Mouse (Mus musculus) R1 (cell line): Measurements from ENCODE around the gene Gm37240.
A peak's percentile ranks its signal among the peaks of the same experiment; 100 is the strongest.

Experiments
- DNase-seq: peaks from one replicate; pipeline ENCODE4 v3.0.0-alpha.2; 2018; ENCODE audit warnings: low read depth, low spot score

Gene Gm37240

GRCm38 (mm10) chr3:84775577-84775976 lies 1111.7 kb downstream of the Gm37240 start:
- DNase-seq: no peak

GRCm38 (mm10) chr3:84775067-84775423 lies 1112.3 kb downstream of the Gm37240 start:
- DNase-seq: no peak

- no peak for DNase-seq
Observed at GRCm38 (mm10) chr3:84774246-84775066, 1112.9 kb downstream of the Gm37240 start.

- no peak for DNase-seq
Observed at GRCm38 (mm10) chr3:84771980-84772379, 1115.3 kb downstream of the Gm37240 start.

GRCm38 (mm10) chr3:84770518-84770917 lies 1116.8 kb downstream of the Gm37240 start:
- DNase-seq: no peak

GRCm38 (mm10) chr3:84769411-84769810 lies 1117.9 kb downstream of the Gm37240 start:
- DNase-seq: peak; percentile 45

GRCm38 (mm10) chr3:84768940-84769339 lies 1118.4 kb downstream of the Gm37240 start:
- DNase-seq: no peak

- no peak for DNase-seq
Observed at GRCm38 (mm10) chr3:84753816-84754215, 1133.5 kb downstream of the Gm37240 start.

- no peak for DNase-seq
Observed at GRCm38 (mm10) chr3:84749222-84749621, 1138.1 kb downstream of the Gm37240 start.

GRCm38 (mm10) chr3:84748139-84748538 lies 1139.2 kb downstream of the Gm37240 start:
- no peak for DNase-seq

- peak; percentile 24 for DNase-seq
Observed at GRCm38 (mm10) chr3:84745537-84746189, 1141.7 kb downstream of the Gm37240 start.

- DNase-seq: no peak
Observed at GRCm38 (mm10) chr3:84744707-84745106, 1142.6 kb downstream of the Gm37240 start.

- DNase-seq: no peak
Observed at GRCm38 (mm10) chr3:84740050-84740596, 1147.2 kb downstream of the Gm37240 start.

GRCm38 (mm10) chr3:84737137-84737536 lies 1150.2 kb downstream of the Gm37240 start:
- DNase-seq: no peak

GRCm38 (mm10) chr3:84735716-84736115 lies 1151.6 kb downstream of the Gm37240 start:
- peak; percentile 32 for DNase-seq

- no peak for DNase-seq
Observed at GRCm38 (mm10) chr3:84732516-84732915, 1154.8 kb downstream of the Gm37240 start.

GRCm38 (mm10) chr3:84732016-84732502 lies 1155.3 kb downstream of the Gm37240 start:
- peak; percentile 48 for DNase-seq

GRCm38 (mm10) chr3:84731403-84732015 lies 1155.8 kb downstream of the Gm37240 start:
- no peak for DNase-seq

GRCm38 (mm10) chr3:84731003-84731402 lies 1156.3 kb downstream of the Gm37240 start:
- DNase-seq: no peak

- DNase-seq: no peak
Observed at GRCm38 (mm10) chr3:84729806-84730205, 1157.5 kb downstream of the Gm37240 start.

- no peak for DNase-seq
Observed at GRCm38 (mm10) chr3:84723996-84724395, 1163.3 kb downstream of the Gm37240 start.

- DNase-seq: no peak
Observed at GRCm38 (mm10) chr3:84722680-84723079, 1164.6 kb downstream of the Gm37240 start.
